Mouse (Mus musculus) left cerebral cortex, postnatal 4 days (tissue): Measurements from ENCODE around the gene Taar7e. TPM values are rescaled to one million over a fixed set of nuclear protein-coding genes. Genes with fewer than 3 reads are reported as not detected.
"Not testable (repeated sequence)": the region's sequence is repeated elsewhere in the genome, so short reads cannot be mapped to it uniquely, and the experiment has no call there.

Experiments used
- DNase-seq: peaks from one replicate; pipeline ENCODE4 v3.0.0-alpha.2; 2022
- intact Hi-C: fragments of 180-260 bp; cut with DNase I; formaldehyde crosslinking; loops from one replicate; pipeline ENCODE4 v1.15.1; 2025
- total RNA-seq, 2 experiments: library from RNA; stranded (reverse); gene quantifications; 2 replicates each; pipeline ENCODE4 v1.2.3; 2021

The Taar7e gene
- not detected for total RNA-seq

DNA sequence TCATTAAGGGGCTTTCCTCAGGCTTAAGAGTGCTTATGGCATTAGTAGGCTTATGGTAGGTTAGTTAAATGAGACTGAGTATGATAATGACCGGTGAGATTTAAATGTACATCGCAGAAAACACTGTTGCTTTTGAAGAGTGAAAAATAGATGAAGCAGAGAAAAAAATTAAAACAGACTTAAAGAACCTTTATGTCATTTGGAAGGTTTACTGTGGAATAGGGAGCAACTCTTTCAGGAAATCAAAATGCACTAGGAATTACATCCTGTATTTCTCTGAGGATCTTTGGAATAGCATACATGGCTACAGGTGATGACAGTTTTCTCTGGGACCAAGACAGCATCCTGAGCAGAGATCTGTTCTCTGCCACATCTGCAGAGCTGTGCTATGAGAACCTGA is at the start of gene Taar7e:
Gene Taar7e, plus strand, starts transcription at position 301 of the 400 bp plus-strand sequence.
- DNase-seq: no peak
- intact Hi-C loops: no loop called here

DNA sequence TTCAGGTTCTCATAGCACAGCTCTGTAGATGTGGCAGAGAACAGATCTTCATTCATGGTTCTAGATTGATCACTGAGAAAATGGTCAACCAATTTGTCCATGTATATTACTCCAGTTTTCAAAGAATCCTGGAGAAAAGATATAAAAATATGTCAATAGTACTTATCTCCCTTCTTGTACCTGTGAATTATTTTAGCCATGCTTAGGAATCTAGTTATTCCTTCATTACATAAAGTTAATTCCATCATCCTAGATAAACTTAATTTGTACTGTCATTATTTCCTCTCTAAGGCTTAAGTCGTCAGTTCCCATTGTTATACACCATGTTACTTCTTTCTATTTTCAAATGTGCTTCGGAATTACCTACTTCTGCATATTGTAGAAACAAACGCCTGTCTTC is 44.0 kb upstream of the Taar7e start, which contains the start of gene Taar7a:
Gene Taar7a, minus strand, starts transcription at position 101 of the 400 bp plus-strand sequence.
- intact Hi-C loops: no loop called here
- DNase-seq: no peak

DNA sequence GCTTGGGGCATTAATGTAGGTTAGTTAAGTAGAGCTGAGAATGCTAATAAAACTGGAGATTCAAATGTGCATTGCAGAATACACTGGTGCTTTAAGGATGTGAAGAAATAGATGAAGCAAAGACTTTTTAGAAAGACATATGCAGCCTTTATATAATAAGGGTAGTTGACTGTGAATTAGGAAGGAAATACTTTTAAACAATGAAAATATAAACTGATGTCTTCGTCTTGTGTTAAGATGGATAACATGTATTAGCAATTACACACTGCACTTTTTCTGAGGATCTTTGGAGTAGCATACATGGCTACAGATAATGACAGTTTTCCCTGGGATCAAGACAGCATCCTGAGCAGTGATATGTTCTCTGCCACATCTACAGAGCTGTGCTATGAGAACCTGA is 37.8 kb upstream of the Taar7e start, which contains the start of gene Taar7b:
Gene Taar7b, plus strand, starts transcription at position 301 of the 400 bp plus-strand sequence.
- DNase-seq: no peak
- intact Hi-C loops: no loop called here

DNA sequence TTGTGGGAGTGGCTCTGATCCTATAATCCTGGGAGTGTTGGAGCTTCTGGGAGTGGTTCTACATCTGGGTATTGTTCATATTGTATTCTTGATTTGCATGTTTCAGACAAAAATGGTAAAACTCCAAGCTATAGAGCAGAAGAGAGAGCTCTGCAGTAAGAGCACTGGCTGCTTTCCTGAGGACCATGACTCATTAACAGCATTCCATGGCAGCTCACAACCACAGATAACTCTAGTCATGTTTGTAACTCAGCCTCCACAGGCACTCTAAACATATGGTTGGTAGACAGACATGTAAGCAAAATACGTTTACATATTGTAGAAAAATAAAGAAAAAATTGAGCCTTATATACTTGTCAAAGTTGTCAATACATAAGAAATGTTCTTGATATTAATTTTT is 31.0 kb upstream of the Taar7e start:
- intact Hi-C loops: no loop called here
- no peak for DNase-seq

DNA sequence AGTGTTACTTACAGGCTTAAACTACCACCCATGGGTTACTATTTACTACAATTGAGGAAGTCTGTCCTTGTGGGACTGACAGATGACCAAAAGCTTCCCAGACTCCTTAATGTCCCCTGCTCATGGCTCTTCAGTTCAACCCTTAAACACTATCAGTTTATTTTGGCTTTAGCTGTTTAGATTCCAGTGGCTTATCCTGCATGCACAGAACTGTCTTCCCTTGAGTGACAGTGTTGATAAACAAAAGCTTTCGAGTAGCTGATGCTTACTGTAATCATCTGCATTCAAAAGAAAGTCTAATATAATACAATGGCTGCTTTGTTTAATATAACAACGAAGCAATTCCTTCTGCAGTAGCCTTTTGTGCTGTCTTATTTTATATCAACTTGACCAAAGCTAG is 30.4 kb upstream of the Taar7e start:
- intact Hi-C loops: no loop called here
- DNase-seq: no peak

DNA sequence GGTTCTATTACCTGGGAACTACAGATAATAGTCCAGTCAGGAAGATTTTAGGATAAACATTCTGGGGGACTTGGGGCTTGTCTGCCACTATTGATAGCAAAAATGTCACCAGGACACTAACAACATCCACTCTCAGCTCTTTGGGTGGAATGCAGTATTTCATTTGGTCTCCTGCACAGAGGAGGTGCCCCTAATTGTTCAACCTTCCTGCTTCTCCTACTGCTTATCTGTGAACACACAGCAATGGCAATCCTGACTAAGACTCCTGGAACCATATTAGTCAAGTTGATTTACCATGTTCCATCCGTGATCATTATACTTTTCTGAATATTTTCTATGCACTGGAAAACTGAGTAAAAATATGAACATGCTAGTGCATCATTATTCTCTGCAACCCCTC is 29.3 kb upstream of the Taar7e start:
- DNase-seq: no peak
- intact Hi-C loops: no loop called here

DNA sequence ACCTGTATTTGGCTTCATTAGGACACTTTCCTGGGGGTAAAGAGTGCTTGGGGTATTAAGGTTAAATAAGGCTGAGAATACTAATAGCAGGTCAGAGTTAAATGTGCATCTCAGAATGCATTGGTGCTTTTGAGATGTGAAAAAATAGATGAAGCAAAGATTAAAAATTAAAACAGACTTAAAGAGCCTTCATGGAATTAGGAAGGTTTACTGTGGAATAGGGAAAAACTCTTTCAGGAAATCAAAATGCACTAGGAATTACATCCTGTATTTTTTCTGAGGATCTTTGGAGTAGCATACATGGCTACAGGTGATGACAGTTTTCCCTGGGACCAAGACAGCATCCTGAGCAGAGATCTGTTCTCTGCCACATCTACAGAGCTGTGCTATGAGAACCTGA is 10.5 kb upstream of the Taar7e start, which contains the start of gene Taar7d:
Gene Taar7d, plus strand, starts transcription at position 301 of the 400 bp plus-strand sequence.
- DNase-seq: no peak
- intact Hi-C loops: no loop called here

DNA sequence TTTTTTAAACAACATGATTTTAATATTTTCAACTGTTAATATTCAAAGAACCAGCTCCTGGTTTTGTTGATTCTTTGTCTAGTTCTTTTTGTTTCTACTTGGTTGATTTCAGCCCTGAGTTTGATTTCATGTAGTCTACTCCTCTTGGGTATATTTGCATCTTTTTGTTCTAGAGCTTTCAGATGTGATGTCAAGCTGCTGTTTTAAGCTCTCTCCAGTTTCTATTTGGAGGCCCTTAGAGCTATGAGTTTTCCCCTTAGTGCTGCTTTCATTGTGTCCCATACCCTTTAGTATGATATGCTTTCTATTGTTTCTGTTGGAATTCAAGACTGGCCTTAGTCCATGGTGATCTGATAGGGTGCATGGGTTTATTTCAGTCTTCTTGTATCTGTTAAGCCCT is 6.1 kb upstream of the Taar7e start:
- no peak for DNase-seq
- intact Hi-C loops: no loop called here

DNA sequence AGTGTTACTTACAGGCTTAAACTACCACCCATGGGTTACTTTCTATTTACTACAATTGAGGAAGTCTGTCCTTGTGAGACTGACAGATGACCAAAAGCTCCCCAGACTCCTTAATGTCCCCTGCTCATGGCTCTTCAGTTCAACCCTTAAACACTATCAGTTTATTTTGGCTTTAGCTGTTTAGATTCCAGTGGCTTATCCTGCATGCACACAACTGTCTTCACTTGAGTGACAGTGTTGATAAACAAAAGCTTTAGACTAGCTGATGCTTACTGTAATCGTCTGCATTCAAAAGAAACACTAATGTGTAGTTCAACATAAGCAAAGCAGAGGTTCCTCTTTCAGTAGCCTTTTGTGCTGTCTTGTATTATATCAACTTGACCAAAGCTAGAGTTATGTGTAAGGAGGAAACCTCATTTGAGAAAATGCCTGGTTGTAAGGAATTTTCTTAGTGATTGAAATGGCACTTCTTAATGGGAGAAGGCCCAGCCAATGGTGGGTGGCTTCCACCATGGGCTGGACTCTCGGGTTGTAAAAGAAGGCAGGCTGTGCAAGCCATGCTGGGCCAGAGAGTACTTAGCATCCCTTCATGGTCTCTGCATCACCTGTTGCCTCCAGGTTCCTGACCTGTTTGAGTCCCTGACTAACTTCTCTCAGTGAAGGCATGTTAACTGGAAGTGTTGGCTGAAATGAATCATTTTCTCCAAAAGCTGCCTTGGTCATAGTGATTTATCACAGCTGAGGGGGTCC is 2.9 kb downstream of the Taar7e start:
- DNase-seq: no peak
- intact Hi-C loops: no loop called here

DNA sequence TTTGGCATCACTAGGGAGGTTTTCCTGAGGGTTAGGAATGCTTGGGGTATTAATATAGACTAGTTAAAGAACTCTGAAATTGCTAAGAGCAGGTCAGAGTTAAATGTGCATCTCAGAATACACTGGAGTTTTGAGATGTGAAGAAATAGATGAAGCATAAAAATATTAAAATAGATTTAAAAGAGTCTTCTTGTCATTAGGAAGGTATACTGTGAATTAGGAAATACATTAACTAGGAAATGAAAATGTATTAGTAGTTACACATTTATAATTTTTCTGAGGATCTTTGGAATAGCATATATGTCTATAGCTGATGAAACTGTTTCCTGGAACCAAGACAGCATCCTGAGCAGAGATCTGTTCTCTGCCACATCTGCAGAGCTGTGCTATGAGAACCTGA is 11.8 kb downstream of the Taar7e start, which contains the start of gene Taar7f:
Gene Taar7f, plus strand, starts transcription at position 301 of the 400 bp plus-strand sequence.
- intact Hi-C loops: no loop called here
- no peak for DNase-seq

DNA sequence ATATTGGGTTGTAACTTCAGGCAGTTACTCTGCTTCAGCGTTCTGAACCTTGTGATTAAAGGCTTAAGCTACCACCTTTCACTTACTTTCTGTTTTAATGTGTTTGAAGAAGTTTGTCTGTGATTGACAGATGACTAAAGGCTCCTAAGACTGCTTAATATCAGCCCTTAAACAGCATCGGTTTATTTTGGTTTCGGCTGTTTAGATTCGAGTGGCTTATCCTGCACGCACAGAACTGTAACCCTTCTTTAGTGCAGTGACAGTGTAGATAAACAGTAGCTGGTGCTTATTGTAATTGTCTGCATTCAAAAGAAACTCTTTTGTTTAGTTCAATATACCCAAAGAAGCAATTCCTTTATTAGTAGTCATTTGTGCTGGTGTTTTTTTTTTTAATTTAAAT is 14.6 kb downstream of the Taar7e start:
- intact Hi-C loops: no loop called here
- DNase-seq: no peak

DNA sequence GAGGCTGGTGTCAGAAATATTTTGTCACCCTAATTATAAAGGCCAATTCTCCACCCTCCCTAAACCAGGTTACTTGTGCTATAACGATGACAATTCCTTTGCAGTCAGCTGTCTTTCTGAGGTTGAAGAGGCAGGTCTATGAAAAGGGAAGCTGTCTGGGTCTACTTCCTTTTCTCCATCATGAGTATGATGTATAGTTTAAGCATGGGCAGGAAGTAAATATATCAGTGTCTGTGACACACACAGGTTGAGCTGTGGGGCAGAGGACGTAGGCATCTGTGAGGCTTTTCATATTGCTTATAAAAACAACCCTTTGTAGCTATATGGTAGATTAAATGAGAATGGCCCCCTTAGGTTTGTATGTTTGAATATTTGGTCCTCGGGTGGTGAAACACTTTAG is 21.6 kb downstream of the Taar7e start:
- intact Hi-C loops: no loop called here
- no peak for DNase-seq

DNA sequence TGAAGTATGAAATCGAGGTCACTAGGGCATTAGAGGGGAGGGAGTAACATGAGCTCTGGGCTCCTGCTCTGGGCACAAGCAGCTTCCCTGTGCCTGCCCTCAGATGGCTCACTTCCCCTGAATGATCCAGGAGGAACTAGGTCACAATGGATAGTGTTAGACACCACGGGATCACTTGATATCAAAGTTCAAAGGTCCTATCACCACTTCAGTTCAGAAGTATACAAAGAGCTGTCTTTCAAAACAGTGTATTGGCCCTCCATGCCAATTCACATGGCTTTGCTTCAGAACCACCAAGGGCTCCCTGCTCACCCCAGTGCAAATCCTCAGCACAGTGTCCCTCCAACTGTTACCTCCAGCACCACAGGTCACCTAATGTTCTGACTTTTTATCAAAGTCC is 37.3 kb downstream of the Taar7e start:
- intact Hi-C loops, DNase-seq: not testable (repeated sequence)

DNA sequence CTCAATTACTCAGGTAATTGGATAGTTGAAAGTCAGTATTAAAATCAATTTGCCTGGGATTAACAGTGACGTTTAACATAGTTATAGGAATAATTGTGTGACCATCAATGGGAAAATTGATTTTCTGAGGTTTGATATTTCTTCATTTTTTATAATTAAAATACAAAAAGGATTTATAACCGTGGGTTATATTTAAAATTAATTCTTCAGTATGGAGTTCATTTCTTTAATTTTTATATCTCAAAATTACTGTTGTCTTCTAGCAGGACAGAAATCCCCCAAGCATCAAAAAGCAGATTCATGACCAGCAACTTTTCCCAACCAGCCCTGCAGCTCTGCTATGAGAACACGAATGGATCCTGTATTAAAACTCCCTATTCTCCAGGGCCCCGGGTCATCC is 38.8 kb downstream of the Taar7e start, which contains the start of gene Taar8a:
Gene Taar8a, plus strand, starts transcription at position 301 of the 400 bp plus-strand sequence.
- DNase-seq, intact Hi-C loops: not testable (repeated sequence)

DNA sequence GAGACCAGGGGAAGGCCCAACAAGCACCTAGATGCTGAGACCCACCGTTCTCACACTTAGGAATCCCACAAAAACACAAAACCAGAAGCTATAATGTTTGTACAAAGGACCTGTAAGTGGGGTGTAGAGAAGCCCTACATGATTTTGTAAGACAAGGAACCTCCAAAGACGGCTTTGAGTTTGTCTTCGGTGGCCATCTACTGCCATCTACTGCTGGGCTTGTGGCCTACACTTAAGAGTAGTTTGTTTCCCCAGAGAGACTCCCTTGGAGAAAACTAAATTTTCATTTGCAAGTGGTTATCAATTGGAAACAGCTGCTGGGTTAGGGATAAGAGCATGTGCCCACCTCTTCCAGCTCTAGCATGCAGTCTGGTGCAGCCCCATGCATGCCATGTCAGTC is 42.8 kb downstream of the Taar7e start:
- intact Hi-C loops: loop anchor here (2.0 kb wide), 1 partner anchor 267 kb away; no protein-coding TSS in a partner anchor
- peak; percentile 32 for DNase-seq

DNA sequence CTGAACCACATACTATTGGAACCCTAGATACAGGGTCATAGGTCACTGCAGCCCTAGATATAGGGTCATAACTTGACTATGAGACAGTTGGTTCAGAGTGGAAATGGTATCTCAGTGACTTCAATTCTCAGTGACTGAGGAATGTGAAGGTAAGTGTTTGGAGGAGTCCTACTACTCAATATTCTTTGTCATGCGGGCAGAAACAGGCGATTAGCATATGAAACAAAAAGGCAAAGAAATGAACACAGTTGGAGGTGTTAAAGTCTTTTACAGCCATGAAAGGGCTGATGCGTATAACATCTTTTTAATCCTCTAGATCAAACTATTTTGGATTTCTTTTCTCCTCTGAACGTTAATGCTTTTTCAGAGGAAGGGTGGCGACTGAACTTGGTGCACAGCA is 48.5 kb downstream of the Taar7e start:
- no peak for DNase-seq
- intact Hi-C loops: no loop called here

DNA sequence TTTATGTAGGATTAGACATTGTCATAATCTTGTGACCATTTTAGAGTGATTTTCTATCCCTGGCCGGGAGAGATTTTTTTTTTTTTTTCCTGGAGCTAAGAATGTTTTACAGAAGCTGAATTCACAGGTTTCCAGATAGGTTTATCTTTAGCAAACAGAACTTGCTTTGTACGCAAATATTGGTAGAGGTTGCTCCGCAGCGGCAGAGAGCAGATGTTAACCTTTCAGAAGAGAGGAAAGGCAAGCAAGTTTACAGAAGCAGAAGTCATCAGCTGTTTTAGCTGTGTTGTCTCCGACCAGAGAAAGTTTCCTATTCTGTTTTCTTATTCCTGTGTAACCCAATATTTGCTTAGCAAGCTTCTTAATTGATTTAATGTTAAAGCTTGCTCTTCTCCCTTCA is 49.1 kb downstream of the Taar7e start:
- DNase-seq: no peak
- intact Hi-C loops: no loop called here

DNA sequence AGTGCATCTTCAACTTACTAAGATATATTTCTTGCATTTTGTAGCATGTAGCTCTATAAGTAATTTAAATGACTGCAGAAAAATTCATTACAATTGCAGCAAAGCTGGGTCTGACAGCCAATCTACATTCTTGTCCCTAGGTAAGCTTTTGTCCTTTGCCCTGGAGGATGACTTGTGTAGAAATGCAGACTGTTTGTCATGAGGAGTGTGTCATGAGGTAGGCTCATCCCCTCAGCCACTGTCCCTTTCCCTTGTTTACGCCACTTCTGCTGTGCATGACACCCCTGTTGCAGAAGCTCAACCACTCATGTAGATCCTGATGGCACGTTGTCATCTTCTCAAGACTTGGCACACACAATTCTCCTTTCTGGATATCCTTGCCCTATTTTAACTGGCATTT is 49.8 kb downstream of the Taar7e start:
- DNase-seq: no peak
- intact Hi-C loops: no loop called here
